Mouse (Mus musculus) embryonic facial prominence, embryonic 12.5 days (tissue): ENCODE measurements around the gene Arl5c. TPM values are rescaled to one million over a fixed set of nuclear protein-coding genes. Genes with fewer than 3 reads are reported as not detected.

ENCODE experiments used
- ATAC-seq: fragments of 200-750 bp; cut with Nextera tagmentation; 2 replicates; pipeline ENCODE4 v1.8.0; 2017; ENCODE audit not compliant: insufficient number of reproducible peaks, insufficient read depth, low FRiP score, low TSS enrichment
- H3K27ac ChIP-seq: fragments of 300-500 bp; sonication (generic); 2 replicates; pipeline ENCODE4 v1.5.1; 2016; ENCODE audit warnings: mild to moderate bottlenecking
- H3K27me3 ChIP-seq: fragments of 300-500 bp; sonication (generic); 2 replicates; pipeline ENCODE4 v1.6.1; 2016; ENCODE audit warnings: mild to moderate bottlenecking, moderate library complexity
- H3K36me3 ChIP-seq: fragments of 300-500 bp; sonication (generic); 2 replicates; pipeline ENCODE4 v1.6.1; 2016; ENCODE audit warnings: mild to moderate bottlenecking
- H3K4me1 ChIP-seq: fragments of 300-500 bp; sonication (generic); 2 replicates; pipeline ENCODE4 v1.6.1; 2016
- H3K4me2 ChIP-seq: fragments of 300-500 bp; sonication (generic); replicated peaks from 2 replicates; pipeline ENCODE4 v1.6.1; 2016; ENCODE audit warnings: mild to moderate bottlenecking, moderate library complexity
- H3K4me3 ChIP-seq: fragments of 300-500 bp; sonication (generic); 2 replicates; pipeline ENCODE4 v1.5.1; 2016; ENCODE audit warnings: mild to moderate bottlenecking
- H3K9ac ChIP-seq: fragments of 300-500 bp; sonication (generic); 2 replicates; pipeline ENCODE4 v1.6.1; 2016; ENCODE audit warnings: mild to moderate bottlenecking, moderate library complexity
- H3K9me3 ChIP-seq: fragments of 300-500 bp; sonication (generic); 2 replicates; pipeline ENCODE4 v1.6.1; 2016; ENCODE audit warnings: mild to moderate bottlenecking, moderate library complexity
- WGBS: fragments of 180-500 bp; shearing (Covaris S2); methylation state at CpG from one replicate; pipeline ENCODE4 v1.1.7; 2016; 5-methylcytosine and 5-hydroxymethylcytosine counted together
- microRNA-seq: library from miRNA; unstranded; fragments of <30 nt; microRNA quantifications from one replicate; pipeline ENCODE4, GENCODE M21; 2017
- polyA plus RNA-seq: library from polyadenylated mRNA; unstranded; fragments of >200 nt; fragmentation: Nextera tagmentation; extraction: Ambion mirVana; gene quantifications from 2 replicates; pipeline ENCODE4 v1.2.1, GENCODE M21; 2016

Arl5c gene
- polyA plus RNA-seq, 1 experiment from 2014 or later = 6.9 TPM

GRCm38 (mm10) chr11:97942420-97943111, 53.4 kb downstream of the Arl5c start:
- no peaks in the 10 kb centered on the region for H3K9me3 ChIP-seq
- H3K9ac ChIP-seq = no peak overlapping the region
- H3K4me3 ChIP-seq = no peak overlapping the region
- no peak overlapping the region for H3K27ac ChIP-seq
- 77% methylated on average over 15 of the region's 15 CpGs for WGBS
- no peaks in the 10 kb centered on the region for H3K36me3 ChIP-seq
- no peaks in the 10 kb centered on the region for H3K27me3 ChIP-seq
- no peak overlapping the region for H3K4me2 ChIP-seq
- ATAC-seq = no peak
- 0 out of 2 replicates have a peak, but pooled peaks cover 3% of the 10 kb centered on the region for H3K4me1 ChIP-seq

Small RNAs within 50 kb of the gene (microRNA-seq; reads per million reads assigned to microRNA genes)
- gene Gm22461 = not detected
- gene Gm27597 = not detected

Other genes starting within 250 kb of the Arl5c start
- 23.1 and 24.8 TPM in 2 replicates for gene Cwc25, start 229.6 kb downstream of the Arl5c start, polyA plus RNA-seq
- 0.39 TPM in 1 of 2 replicates, not detected in the other for gene 1700001P01Rik, start 220.3 kb downstream of the Arl5c start, polyA plus RNA-seq
- gene Rpl23, start 213.7 kb downstream of the Arl5c start, polyA plus RNA-seq = 474 and 481 TPM in 2 replicates
- gene Lasp1, start 197.2 kb downstream of the Arl5c start, polyA plus RNA-seq = 117 and 125 TPM in 2 replicates
- gene B230217C12Rik, start 155.4 kb downstream of the Arl5c start, polyA plus RNA-seq = 11.3 and 12.4 TPM in 2 replicates
- 0.50 and 0.51 TPM in 2 replicates for gene Fbxo47, start 112.0 kb downstream of the Arl5c start, polyA plus RNA-seq
- gene Plxdc1, start 9.7 kb downstream of the Arl5c start, polyA plus RNA-seq = 0.32 and 0.70 TPM in 2 replicates
- gene Cacnb1, start 26.9 kb upstream of the Arl5c start, polyA plus RNA-seq = 14.8 and 16.6 TPM in 2 replicates
- gene Rpl19, start 30.5 kb upstream of the Arl5c start, polyA plus RNA-seq = 942 and 959 TPM in 2 replicates
- 0.65 and 0.67 TPM in 2 replicates for gene Stac2, start 57.3 kb upstream of the Arl5c start, polyA plus RNA-seq
- gene Fbxl20, start 154.2 kb upstream of the Arl5c start, polyA plus RNA-seq = 25.9 and 30.6 TPM in 2 replicates
- gene Med1, start 197.1 kb upstream of the Arl5c start, polyA plus RNA-seq = 71.6 and 80.7 TPM in 2 replicates
- 15.9 and 16.7 TPM in 2 replicates for gene Cdk12, start 206.9 kb upstream of the Arl5c start, polyA plus RNA-seq